Mouse (Mus musculus) erythroblast, embryonic 14.5 days (primary cell): ENCODE data around the gene Lcn4.

Source experiments
- GATA1 ChIP-seq: IDR thresholded peaks from 2 replicates; pipeline ENCODE4 v1.6.1; 2012; ENCODE audit warnings: low read length, inconsistent platforms, mixed read lengths
- TAL1 ChIP-seq: IDR thresholded peaks from 3 replicates; pipeline ENCODE4 v1.6.1; 2012; ENCODE audit warnings: low read length, inconsistent platforms, mixed read lengths

DNA sequence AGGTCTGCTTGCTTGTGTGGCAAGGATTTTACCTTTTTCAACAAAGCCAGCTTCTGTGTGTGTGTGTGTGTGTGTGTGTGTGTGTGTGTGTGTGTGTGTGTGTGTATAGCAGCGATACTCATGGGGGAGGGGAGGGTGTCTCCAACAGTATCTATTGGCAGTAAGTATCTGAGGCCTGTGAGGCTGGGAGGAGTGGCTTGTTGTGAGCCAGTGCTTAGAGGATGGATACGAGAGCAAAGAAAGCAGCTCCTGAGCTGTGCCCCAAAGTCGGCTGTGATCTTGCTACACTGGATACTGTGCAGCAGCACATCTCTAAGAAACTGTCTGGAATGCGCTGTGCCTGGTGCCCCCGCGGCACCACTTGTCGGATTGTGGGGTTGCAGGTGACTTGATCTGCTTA lies 53.2 kb downstream of the Lcn4 start:
- no peak for TF ChIP-seq TAL1
- TF ChIP-seq GATA1 = no peak
